Mouse (Mus musculus) left cerebral cortex, adult 18-20 months (tissue): ENCODE measurements around the gene Grhpr. TPM values are rescaled to one million over a fixed set of nuclear protein-coding genes. Genes with fewer than 3 reads are reported as not detected.
"Not testable (repeated sequence)": the region's sequence is repeated elsewhere in the genome, so short reads cannot be mapped to it uniquely, and the experiment has no call there.

Experiments
- DNase-seq, 2 experiments: peaks; one replicate each; pipeline ENCODE4 v3.0.0; 2021 to 2022; ENCODE audit warnings: low spot score in 2 of 2, mixed read lengths in 1 of 2
- total RNA-seq, 2 experiments: library from RNA; stranded (reverse); gene quantifications; 2 replicates each; pipeline ENCODE4 v1.2.3; 2021

Gene Grhpr
- total RNA-seq, 2 experiments from 2014 or later: 31.6 to 32.0 TPM

DNA sequence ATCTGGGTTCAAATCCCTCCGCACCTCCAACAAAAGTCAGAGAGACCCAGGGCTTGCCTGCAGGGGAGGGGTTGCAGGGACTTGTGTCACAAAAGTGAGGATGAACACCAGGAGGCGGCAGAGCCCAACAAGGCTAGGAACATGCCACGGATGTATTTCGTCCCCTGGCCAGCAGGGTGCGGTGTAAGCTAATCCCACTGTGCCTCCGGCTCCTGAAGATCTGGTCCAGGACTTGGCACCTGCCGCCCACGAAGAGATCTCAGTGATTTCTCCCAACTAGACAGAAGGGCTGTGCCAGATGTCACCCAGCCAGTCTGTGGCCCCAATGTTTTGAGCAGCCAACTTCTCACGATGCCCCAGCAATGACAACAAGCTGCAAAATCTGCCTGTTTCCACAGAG lies 7.7 kb upstream of the Grhpr start:
- DNase-seq: peak; percentile 92 to 94

DNA sequence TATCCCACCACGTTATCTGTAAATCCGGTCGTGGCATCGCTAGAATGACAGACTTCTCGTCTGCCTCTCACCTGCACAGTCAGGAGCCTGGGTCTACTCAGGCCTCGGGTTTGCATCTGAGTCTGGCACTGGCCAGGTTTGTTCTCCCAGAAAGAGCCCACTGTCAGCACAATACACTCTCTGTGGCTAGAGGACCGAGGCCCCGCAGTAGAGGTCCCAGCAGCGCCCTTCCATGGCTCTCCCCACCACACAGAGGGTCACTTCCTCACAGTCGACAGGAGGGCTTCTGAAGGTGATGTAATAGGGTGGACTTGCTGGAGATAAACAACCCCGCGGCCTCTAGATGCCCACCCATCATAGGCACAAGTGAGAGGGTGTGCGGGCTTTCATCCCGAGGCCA lies 7.3 kb upstream of the Grhpr start:
- no peak for DNase-seq

DNA sequence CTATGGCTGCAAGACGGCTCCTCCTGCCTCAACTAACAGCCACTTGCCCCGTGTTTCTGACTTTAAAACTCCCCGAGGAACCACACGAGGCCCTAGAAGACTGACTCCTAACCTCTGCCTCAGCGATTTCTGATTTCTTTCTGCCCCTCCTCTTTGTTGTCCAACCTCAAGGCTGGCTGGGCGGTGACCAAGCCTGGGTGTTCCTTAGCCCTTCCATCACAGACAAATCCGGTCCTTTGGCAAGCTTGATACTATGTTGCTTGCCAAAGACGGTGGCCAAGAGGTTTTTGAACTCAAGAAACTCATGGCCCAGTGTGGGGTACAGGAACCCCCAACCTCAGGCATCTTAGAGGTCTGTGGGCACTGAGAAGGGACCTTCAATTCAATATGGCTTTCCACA lies 6.9 kb upstream of the Grhpr start:
- no peak for DNase-seq

DNA sequence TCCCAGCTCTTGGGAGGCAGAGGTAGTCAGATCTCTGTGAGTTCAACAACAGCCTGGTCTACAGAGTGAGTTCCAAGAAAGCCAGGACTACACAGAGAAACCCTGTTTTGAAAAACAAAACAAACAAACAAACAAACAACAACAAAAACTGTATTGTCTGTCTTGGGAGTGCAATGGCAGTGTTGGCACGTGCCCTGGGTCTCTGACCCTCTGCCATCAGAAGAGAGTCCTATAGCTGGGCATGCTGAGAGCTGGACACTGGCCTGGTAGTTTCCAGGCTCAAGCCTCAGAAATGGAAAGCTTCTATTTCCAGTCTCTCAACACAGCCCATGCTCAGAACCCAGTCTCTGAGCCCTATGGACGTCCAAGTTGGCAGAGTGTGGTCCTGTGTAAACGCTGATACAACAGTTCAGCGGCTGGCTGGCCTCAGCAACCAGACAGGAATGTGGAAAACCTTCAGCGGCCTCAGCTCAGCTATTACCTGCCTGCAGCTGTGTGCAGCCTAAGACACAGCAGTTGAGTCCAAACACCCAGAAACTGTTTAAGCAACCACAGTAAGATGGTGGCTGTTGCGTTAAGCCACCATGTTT lies 5.1 kb upstream of the Grhpr start:
- no peak for DNase-seq

DNA sequence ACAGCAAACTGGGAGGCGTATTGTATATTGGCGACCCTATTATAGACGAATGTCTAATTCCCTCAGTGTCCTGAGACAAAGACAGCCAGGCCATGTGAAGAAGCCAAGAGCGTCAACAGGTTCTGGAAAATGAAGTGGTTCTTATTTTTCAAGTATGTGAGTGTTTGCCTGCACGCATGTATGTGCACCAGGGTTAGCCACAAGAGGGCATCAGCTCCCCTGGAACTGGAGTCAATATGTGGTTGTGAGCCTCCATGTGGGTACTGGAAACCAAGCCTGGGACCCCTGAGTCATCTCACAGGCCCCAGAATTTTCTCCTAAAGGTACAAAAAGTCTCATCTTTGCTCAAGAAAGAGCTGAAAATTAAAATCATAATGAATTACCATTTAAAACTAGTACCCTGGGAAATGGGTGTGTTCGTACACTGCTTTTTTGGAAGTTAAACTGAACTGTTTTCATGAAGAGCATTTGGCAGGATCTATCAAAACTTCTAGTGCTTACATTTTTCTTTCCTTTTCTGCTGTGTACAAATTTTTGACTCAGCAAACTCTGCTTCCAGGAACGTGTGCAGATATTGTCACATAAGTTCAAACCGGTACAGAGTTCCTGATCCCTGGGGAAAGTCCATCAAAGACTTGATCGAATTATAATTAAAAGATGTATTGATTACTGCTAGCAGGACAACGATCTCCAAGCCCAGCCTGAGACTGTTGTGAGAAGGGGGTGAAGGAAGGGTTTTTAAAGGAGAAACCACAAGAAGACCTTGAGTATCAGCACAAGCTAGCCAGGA lies 4.1 kb upstream of the Grhpr start:
- no peak for DNase-seq

DNA sequence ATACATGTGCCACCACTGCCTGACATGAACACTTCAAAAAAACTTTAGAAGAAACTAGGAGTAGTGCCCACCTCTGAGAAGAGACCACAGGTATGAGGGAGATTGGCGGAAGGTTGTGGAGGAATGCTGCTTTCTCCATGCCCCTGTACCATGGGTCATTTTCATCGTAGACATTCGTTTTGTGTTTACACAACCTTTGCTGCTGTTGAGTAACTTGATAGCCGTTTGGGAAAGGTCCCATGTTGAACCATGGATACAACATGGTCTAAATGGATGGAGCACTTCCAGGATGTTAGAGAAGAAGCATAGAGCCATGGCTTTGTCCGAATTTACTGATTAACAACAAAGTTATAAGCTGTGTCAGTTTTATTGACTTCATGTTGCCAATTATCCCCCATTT lies 3.0 kb upstream of the Grhpr start:
- DNase-seq: no peak

DNA sequence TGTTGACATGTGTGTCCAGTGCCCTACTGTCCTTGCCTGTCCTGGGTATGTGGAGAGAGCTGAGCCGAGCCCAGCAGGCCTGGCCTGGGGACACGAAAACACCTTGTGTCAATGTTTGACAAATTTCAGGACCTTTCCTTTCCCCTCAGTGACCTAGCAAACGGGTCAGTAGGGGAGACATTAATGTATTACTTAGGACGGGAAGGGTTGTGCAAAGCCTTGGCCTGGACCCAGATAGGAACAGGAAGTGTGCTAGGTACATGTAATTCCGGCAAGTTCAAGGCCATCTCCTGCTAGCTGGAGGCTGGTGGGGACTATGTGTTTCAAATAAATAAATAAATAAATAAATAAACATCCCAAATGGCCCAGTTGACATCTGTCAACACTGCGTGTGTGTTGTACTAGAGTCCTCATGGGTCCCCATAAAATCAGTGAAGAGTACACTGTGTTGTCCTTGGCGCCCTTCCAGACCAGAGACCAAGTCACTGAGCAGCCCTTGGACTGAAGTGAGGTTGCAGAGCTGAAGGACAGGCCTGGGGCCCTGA lies 1.3 kb upstream of the Grhpr start:
- no peak for DNase-seq

DNA sequence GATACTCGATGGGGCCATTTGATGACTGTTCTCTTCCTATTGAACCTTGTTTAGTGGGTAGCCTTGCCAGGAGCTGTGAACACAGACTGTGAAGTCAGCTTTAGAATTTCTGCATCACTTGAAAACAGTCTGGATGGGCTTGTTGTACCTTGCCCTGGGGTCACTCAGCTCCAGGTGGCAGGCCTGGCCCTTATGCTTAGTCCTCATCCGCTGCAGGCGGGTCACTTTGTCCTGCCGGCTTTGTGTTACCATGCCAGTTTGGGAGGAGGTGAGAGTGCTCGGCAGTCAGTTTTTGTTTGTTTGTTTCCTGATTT lies 736 bp downstream of the Grhpr start:
- DNase-seq: no peak

DNA sequence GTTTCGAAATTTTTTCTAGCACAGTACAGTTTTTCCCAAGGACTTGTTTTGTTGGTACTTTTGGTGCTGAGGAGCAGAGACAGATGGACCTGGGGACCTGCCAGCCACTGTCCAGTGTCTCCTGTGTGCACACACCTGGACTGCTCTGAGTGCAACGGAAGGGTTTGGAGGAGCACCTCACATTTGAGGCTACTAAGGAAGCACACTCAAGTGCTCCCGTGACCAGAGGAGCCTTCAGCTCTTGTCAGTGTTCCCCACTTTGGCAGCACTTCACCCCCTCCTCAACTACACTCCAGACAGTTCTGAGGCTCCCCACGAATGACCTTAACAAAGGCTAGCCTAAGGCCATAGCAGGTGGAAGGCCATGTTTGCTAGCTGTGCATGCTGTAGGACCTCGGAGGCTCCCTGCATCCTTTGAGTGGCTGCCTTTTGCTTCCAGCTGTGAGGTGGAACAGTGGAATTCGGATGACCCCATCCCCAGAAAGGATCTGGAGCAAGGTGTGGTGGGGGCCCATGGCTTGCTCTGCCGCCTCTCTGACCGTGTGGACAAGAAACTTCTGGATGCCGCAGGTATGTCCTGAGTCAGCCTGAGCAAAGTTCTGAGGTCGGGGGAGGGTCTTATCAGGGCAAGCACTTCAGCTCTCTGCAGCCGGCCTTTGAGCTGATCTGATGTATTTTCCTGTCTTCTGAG lies 1.4 kb downstream of the Grhpr start:
- DNase-seq: no peak

DNA sequence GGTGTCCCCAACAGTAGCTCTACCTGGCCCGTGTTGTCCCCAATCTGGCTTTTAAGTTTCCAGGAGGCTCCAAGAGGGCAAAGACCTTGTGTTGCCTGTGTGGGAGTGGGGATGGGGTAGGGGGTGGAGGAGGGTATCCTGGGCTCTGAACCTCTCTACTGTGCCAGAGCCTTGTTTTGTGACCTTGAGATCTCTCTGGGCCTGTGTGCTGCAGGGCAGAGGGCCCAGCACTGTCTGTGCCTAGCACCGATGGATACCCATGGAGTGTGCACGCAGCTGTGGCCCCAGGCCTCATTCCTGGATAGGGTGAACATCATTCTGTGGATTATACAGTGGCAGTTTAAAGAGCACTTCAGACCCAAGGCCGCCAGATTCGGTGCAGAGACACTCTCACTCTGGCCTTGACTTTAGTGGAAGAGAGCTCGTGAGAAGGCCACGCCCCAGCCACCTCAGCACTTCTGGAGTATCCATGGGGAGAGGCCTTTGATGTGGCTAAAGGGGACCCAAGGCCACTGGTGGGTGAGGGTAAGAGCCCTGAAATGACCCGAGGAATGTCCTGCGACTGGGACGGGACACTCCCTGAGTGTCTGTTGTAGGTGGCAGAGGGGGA lies 2.0 kb downstream of the Grhpr start:
- no peak for DNase-seq

DNA sequence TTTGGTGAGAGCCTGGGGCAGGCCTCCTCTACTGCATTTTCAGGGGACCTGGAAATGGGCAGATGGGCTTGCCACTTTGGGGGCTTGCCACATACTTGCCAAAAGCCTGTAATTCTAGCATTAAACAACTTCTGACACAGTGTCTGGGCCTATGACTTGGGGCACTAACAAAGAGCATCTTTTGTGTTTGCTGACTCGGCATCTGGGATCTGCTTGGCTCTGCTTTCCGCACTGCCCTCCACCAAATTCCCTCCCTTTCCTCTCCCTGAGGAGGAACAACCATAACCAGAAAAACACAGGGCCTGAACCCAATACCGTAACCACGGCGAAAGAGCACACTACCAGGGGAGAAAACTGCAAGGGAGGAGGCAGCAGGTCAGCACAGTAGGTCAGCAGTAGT lies 9.4 kb downstream of the Grhpr start:
- DNase-seq: no peak

DNA sequence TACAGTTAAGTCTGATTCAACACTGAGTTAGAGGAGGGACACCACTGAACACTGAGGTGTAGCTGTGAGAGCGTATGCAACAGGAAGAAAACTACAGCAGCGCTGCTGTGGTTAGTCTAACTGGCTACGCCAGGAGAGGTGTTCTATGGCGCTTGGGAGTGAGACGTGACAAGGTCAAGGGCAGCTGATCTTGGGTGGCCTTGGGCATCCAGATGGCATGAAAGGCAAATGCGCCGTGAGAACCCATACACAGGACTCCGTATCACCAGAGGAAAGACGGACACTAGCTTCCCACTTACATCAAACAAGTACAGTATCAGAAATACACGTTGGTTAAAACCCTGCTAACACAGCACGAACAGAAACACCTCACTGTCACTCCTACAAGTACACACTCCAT lies 11.1 kb downstream of the Grhpr start:
- not testable (repeated sequence) for DNase-seq

DNA sequence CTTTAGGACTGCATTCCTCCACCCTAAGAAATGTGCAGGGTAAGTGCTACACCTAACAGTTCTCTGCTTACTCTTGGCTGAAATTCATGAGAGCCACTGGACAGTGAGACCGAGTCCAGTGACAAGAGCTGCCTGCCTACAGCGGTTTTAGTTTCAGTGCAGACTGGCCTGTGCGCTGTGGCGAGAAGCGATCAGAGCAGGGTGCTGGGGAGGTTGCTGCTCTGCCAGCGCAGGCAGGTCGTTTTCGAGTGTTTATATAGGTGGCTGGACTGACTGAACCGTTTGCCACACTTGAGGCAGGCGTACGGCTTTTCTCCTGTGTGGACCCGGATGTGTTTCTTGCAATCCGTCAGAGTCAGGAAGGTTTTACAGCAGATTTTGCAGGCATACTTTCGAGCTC lies 12.0 kb downstream of the Grhpr start:
- not testable (repeated sequence) for DNase-seq

DNA sequence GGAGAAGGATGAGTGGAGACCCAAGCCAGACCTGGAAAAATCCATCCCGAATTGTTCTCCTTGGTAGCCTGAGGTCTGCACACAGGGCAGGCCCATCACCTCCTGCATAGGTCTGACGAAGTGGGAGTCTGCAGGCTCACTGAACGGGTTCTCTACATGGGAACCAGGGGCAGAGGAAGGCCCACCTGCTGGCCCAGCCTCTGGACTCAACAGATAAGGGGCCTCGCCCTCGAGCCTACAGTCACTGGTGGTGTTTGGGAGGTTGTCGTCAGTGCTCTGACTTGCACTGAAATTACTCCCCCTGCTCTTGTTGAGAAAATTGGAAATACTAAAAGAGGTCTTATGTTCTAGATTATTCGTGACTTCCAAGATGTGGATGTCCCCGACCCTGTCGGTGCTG lies 12.7 kb downstream of the Grhpr start:
- DNase-seq: no peak

DNA sequence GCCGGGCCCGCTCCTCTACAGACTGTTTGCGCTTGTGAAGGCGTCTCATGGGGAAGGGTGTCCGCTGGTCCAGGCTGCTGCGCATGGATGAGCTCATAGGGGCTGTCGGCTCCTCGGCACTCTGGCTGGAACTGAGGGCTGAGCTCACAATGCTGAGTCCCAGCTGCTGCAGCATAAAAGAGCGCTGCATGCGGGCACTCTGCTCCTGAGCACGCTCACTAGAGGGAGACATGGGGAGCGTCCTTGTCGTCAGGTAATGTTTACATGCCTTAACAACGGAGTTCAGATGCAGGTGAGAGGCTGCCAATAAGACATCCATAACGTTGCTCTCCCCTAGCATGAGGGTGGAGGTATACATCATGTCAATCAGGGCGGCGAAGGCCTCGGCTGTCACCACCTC lies 13.6 kb downstream of the Grhpr start:
- DNase-seq: no peak

DNA sequence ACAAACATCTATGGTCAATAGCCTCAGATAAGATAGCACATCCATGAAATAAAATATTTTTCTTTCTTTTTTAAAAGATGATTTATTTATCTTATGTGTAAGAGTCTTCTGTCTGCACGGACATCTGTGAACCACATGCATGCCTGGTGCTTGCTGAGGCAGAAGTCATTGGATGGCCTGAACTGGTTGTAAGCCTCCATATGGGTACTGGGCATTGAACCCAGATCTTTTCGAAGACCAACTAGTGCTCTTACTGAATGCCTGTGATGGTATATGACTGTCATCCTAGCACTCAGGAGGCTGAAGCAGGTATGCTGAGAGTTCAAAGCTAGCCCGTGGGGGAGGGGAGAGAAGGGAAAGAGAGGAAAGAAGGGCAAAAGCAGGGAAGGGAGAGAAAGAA lies 16.9 kb downstream of the Grhpr start:
- DNase-seq: no peak

DNA sequence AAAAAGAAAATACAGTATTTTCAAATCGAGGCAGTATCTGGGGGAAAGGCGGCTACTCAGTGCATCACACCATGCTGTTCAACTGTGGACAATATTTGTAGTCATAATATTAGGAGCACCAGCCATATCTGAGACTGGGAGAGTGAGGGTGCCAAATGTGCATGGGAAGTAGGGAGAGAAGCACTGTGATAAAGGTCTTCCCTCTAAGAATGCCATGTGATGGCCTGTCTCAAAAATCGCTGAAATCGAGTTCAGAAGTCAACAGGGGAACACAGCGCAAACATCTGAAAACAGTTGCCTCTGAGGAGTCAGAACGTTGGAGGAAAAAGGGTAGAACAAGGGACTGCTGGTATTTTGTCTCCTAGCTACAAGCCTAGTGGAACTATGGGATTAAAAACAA lies 18.8 kb downstream of the Grhpr start:
- DNase-seq: no peak

DNA sequence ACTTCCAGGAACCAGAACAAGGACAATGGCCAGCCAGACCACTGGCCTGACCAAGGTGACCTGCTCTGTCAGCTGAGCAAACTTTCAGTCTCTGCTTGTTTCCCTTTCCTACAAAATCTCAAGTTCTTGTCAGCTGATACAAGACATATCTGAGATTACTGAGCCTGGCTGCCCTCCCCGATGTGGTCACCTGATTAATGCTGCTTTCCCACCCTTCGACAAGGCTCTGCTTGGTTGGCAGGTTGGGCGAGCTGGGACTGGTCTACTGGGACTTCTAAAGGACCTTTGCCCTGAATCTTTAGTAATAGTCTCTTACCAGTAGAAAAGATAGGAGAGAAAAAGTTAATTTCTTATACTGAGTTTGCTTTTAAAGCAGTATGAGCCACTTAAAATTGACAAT lies 24.3 kb downstream of the Grhpr start:
- no peak for DNase-seq

DNA sequence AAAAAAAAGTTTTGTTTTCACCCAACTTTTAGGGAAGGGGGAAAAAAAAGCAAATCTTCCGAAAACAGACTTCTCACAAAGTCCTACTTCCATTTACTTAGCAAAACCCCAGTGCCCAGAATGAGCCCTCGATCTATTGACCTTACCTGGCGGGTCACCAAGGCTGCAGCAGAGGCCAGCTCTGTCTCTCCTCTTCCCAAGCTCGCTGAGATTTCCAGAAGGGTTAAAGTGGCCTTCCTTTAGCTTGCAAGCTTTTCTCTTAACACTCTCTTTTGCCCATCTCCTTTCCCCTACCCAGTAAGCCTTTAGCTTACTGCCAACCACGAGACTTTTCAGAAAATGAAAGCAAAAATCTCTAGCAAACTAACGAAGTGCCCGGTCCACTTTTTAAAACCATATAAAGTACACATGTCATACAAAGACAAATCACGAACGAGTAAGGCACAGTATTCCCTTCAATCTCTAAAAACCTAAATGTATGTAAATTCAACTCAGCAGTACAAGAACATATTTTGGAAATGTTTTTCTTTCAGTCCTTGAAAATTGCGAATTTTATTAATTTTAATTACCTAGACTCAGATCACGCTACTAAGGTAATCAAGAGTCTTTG lies 29.7 kb downstream of the Grhpr start:
- no peak for DNase-seq

DNA sequence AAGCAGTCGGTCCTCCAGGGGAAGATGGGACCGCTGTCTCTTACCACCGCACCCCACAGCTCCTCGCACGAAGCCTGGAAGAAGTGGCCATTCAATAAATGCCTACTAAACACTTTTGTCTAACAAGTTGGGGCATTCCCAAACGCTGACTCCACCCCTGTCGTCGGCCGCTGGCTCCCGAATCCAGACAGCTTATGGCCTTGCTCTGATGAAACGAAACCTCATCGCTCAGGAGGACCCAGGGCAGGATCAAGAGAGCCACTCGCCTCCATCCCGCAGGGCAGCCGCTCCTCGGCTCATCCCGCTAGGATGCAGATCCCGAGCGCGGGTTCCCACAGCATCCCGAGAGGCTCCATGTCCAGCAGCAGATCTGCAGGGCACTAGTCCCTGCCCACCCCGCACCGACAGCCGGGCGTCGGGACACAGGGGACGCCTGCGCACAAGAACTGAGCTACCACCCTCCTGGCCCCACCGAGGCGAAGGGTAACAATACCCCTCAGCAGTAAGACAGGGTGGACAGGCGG lies 30.4 kb downstream of the Grhpr start:
- DNase-seq: peak in 1 of 2 experiments; percentile 43
